Mouse (Mus musculus) lung, adult 2 months (tissue): ENCODE measurements around the gene Fam13a.

Experiments
- CTCF ChIP-seq: fragments of 200-500 bp; IDR thresholded peaks from 2 replicates; pipeline ENCODE4 v1.5.1; 2011; ENCODE audit warnings: mild to moderate bottlenecking, low read length, control low read depth; ENCODE audit not compliant: insufficient read depth
- POLR2A ChIP-seq: fragments of 200-500 bp; IDR thresholded peaks from 2 replicates; pipeline ENCODE4 v1.6.1; 2011; ENCODE audit warnings: low read depth, mild to moderate bottlenecking, control low read depth, low read length, borderline replicate concordance; ENCODE audit errors: extremely low read depth

GRCm38 (mm10) chr6:59031539-59031938 is 7.2 kb upstream of the Fam13a start:
- TF ChIP-seq CTCF: no peak
- TF ChIP-seq POLR2A: no peak
